Mouse (Mus musculus) small intestine, adult 2 months (tissue): ENCODE data around the gene Cecr2.

Source experiments
- CTCF ChIP-seq: fragments of 200-500 bp; IDR thresholded peaks from 2 replicates; pipeline ENCODE4 v1.5.1; 2012; ENCODE audit warnings: low read depth, mild to moderate bottlenecking, control low read depth, inconsistent platforms, low read length, moderate library complexity, mixed read lengths; ENCODE audit not compliant: insufficient replicate concordance, insufficient read length; ENCODE audit errors: extremely low read depth
- POLR2A ChIP-seq: fragments of 200-500 bp; IDR thresholded peaks from 2 replicates; pipeline ENCODE4 v1.6.1; 2012; ENCODE audit warnings: low read depth, mild to moderate bottlenecking, control low read depth, inconsistent platforms, low read length, moderate library complexity

GRCm38 (mm10) chr6:120796111-120796510 lies 129.9 kb downstream of the Cecr2 start:
- no peak for TF ChIP-seq CTCF
- TF ChIP-seq POLR2A, result no peak
